Mouse (Mus musculus) forebrain, postnatal 0 days (tissue): ENCODE results near the gene Hydin. TPM values are rescaled to one million over a fixed set of nuclear protein-coding genes. Genes with fewer than 3 reads are reported as not detected.

Experiments used
- ATAC-seq: fragments of 200-750 bp; cut with Nextera tagmentation; 2 replicates; pipeline ENCODE4 v1.8.0; 2017; ENCODE audit warnings: mild to moderate bottlenecking, moderate library complexity
- DNase-seq: peaks from one replicate; pipeline ENCODE4 v3.0.0-alpha.2; 2015
- H3K27ac ChIP-seq: fragments of 300-500 bp; sonication (generic); 2 replicates; pipeline ENCODE4 v1.5.1; 2014; ENCODE audit warnings: low read depth, mild to moderate bottlenecking, antibody characterized with exemption, low read length, moderate library complexity, mixed read lengths
- H3K27me3 ChIP-seq: fragments of 300-500 bp; sonication (generic); 2 replicates; pipeline ENCODE4 v1.6.1; 2014; ENCODE audit warnings: mild to moderate bottlenecking, low read length, mixed read lengths; ENCODE audit not compliant: insufficient read depth
- H3K36me3 ChIP-seq: fragments of 300-500 bp; sonication (generic); 2 replicates; pipeline ENCODE4 v1.6.1; 2014; ENCODE audit warnings: mild to moderate bottlenecking, moderate library complexity; ENCODE audit not compliant: insufficient read depth
- H3K4me1 ChIP-seq: fragments of 300-500 bp; sonication (generic); 2 replicates; pipeline ENCODE4 v1.6.1; 2014; ENCODE audit warnings: antibody characterized with exemption; ENCODE audit not compliant: insufficient read depth
- H3K4me2 ChIP-seq: fragments of 300-500 bp; sonication (generic); 2 replicates; pipeline ENCODE4 v1.6.1; 2014; ENCODE audit warnings: low read depth, mild to moderate bottlenecking, moderate library complexity
- H3K4me3 ChIP-seq: fragments of 300-500 bp; sonication (generic); 2 replicates; pipeline ENCODE4 v1.5.1; 2014; ENCODE audit warnings: low read depth, low read length, mixed read lengths
- H3K9ac ChIP-seq: fragments of 300-500 bp; sonication (generic); 2 replicates; pipeline ENCODE4 v1.6.1; 2014; ENCODE audit warnings: mild to moderate bottlenecking
- H3K9me3 ChIP-seq: fragments of 300-500 bp; sonication (generic); 2 replicates; pipeline ENCODE4 v1.6.1; 2016; ENCODE audit warnings: low read length
- CTCF ChIP-seq: sonication (generic); IDR thresholded peaks from 2 replicates; pipeline ENCODE4 v1.5.1; 2016; ENCODE audit warnings: antibody characterized with exemption, control low read depth, low read depth
- WGBS: fragments of 180-500 bp; shearing (Covaris S2); extraction: QIAGEN DNeasy Blood & Tissue Kit; methylation state at CpG from one replicate; pipeline ENCODE4 v1.1.7; 2014; 5-methylcytosine and 5-hydroxymethylcytosine counted together
- polyA plus RNA-seq: library from polyadenylated mRNA; unstranded; fragments of >200 nt; fragmentation: Nextera tagmentation; extraction: Ambion mirVana; gene quantifications from 2 replicates; pipeline ENCODE4 v1.2.1, GENCODE M21; 2015
- total RNA-seq: library from RNA; depleted of rRNA; stranded (reverse); fragments of >200 nt; gene quantifications from 2 replicates; pipeline ENCODE4 v1.2.3, GENCODE M21; 2014

Gene Hydin
- total and polyA plus RNA-seq, 2 experiments from 2014 or later = 0.63 to 1.0 TPM

GRCm38 (mm10) chr8:110404516-110404915 lies 137.7 kb downstream of the Hydin start:
- no peak overlapping the region for H3K4me2 ChIP-seq
- DNase-seq (peak; percentile 69), ATAC-seq (peak; percentile 38)
- H3K9me3 ChIP-seq = no peaks in the 10 kb centered on the region
- H3K27ac ChIP-seq = no peak overlapping the region
- H3K27me3 ChIP-seq = no peaks in the 10 kb centered on the region
- H3K9ac ChIP-seq = no peak overlapping the region
- WGBS = 77% methylated on average over 3 of the region's 3 CpGs
- no peak overlapping the region for H3K4me3 ChIP-seq
- H3K4me1 ChIP-seq = no peaks in the 10 kb centered on the region
- no peaks in the 10 kb centered on the region for H3K36me3 ChIP-seq
- no peak for TF ChIP-seq CTCF

- Histone ChIP-seq H3K4me2 (no peak overlapping the region), H3K4me1 (no peaks in the 10 kb centered on the region), H3K27ac (no peak overlapping the region), H3K36me3 (no peaks in the 10 kb centered on the region; the same call in 1 of the 2 replicates), H3K9me3 (no peaks in the 10 kb centered on the region), H3K9ac (no peak overlapping the region), H3K4me3 (no peak overlapping the region), H3K27me3 (no peaks in the 10 kb centered on the region)
- 40% methylated on average over 4 of the region's 4 CpGs for WGBS
- ATAC-seq (no peak), DNase-seq (no peak)
- TF ChIP-seq CTCF = no peak
Measured at GRCm38 (mm10) chr8:110415121-110415520, 148.3 kb downstream of the Hydin start.

- 79% methylated on average over 3 of the region's 3 CpGs for WGBS
- no peak for ATAC-seq
- Histone ChIP-seq H3K4me3 (no peak overlapping the region), H3K27me3 (no peaks in the 10 kb centered on the region), H3K4me1 (no peaks in the 10 kb centered on the region), H3K9ac (no peak overlapping the region), H3K4me2 (no peak overlapping the region), H3K36me3 (no peaks in the 10 kb centered on the region), H3K27ac (no peak overlapping the region), H3K9me3 (no peaks in the 10 kb centered on the region)
- TF ChIP-seq CTCF = no peak
- no peak for DNase-seq
Measured at GRCm38 (mm10) chr8:110416931-110417330, 150.2 kb downstream of the Hydin start.

GRCm38 (mm10) chr8:110417801-110418200 lies 151.0 kb downstream of the Hydin start:
- Histone ChIP-seq H3K4me1 (no peaks in the 10 kb centered on the region), H3K9me3 (no peaks in the 10 kb centered on the region), H3K27me3 (no peaks in the 10 kb centered on the region), H3K36me3 (no peaks in the 10 kb centered on the region), H3K27ac (no peak overlapping the region), H3K4me3 (no peak overlapping the region), H3K9ac (no peak overlapping the region), H3K4me2 (no peak overlapping the region)
- WGBS = 87% methylated on average over 7 of the region's 7 CpGs
- DNase-seq (no peak), ATAC-seq (no peak)
- no peak for TF ChIP-seq CTCF

GRCm38 (mm10) chr8:110419711-110420110 lies 152.9 kb downstream of the Hydin start:
- ATAC-seq = no peak
- 84% methylated on average over 5 of the region's 5 CpGs for WGBS
- no peak for TF ChIP-seq CTCF

GRCm38 (mm10) chr8:110420221-110420620 lies 153.4 kb downstream of the Hydin start:
- Histone ChIP-seq H3K36me3 (no peaks in the 10 kb centered on the region), H3K4me2 (no peak overlapping the region), H3K27ac (no peak overlapping the region), H3K4me3 (no peak overlapping the region), H3K4me1 (no peaks in the 10 kb centered on the region), H3K27me3 (no peaks in the 10 kb centered on the region), H3K9me3 (no peaks in the 10 kb centered on the region), H3K9ac (no peak overlapping the region)
- no peak for ATAC-seq
- DNase-seq = no peak
- 88% methylated on average over 3 of the region's 3 CpGs for WGBS
- no peak for TF ChIP-seq CTCF

More at GRCm38 (mm10) chr8:110419711-110420110, 152.9 kb downstream of the Hydin start:
- no peak overlapping the region for H3K4me3 ChIP-seq
- H3K4me2 ChIP-seq = no peak overlapping the region
- H3K9me3 ChIP-seq = no peaks in the 10 kb centered on the region
- no peak overlapping the region for H3K27ac ChIP-seq
- no peak for DNase-seq
- no peaks in the 10 kb centered on the region for H3K27me3 ChIP-seq
- no peak overlapping the region for H3K9ac ChIP-seq
- H3K4me1 ChIP-seq = no peaks in the 10 kb centered on the region
- no peaks in the 10 kb centered on the region for H3K36me3 ChIP-seq

GRCm38 (mm10) chr8:110424146-110424545 lies 157.4 kb downstream of the Hydin start:
- no peaks in the 10 kb centered on the region for H3K27me3 ChIP-seq
- DNase-seq (no peak), ATAC-seq (no peak)
- no peaks in the 10 kb centered on the region for H3K4me1 ChIP-seq
- no peak overlapping the region for H3K27ac ChIP-seq
- H3K4me2 ChIP-seq = no peak overlapping the region
- TF ChIP-seq CTCF = no peak
- H3K9me3 ChIP-seq = no peaks in the 10 kb centered on the region
- H3K36me3 ChIP-seq = no peaks in the 10 kb centered on the region
- 86% methylated on average over 8 of the region's 8 CpGs for WGBS
- H3K9ac ChIP-seq = no peak overlapping the region
- no peak overlapping the region for H3K4me3 ChIP-seq

GRCm38 (mm10) chr8:110431340-110431739 lies 164.6 kb downstream of the Hydin start:
- DNase-seq = no peak
- Histone ChIP-seq H3K4me2 (no peak overlapping the region), H3K36me3 (no peaks in the 10 kb centered on the region), H3K4me1 (no peaks in the 10 kb centered on the region), H3K4me3 (no peak overlapping the region), H3K9me3 (no peaks in the 10 kb centered on the region), H3K27ac (no peak overlapping the region), H3K9ac (no peak overlapping the region), H3K27me3 (no peaks in the 10 kb centered on the region)
- TF ChIP-seq CTCF = no peak
- 92% methylated on average over 3 of the region's 3 CpGs for whole genome bisulfite sequencing
- no peak for ATAC-seq
